Mouse (Mus musculus): ENCODE measurements around the gene Dnajc28.

DNA sequence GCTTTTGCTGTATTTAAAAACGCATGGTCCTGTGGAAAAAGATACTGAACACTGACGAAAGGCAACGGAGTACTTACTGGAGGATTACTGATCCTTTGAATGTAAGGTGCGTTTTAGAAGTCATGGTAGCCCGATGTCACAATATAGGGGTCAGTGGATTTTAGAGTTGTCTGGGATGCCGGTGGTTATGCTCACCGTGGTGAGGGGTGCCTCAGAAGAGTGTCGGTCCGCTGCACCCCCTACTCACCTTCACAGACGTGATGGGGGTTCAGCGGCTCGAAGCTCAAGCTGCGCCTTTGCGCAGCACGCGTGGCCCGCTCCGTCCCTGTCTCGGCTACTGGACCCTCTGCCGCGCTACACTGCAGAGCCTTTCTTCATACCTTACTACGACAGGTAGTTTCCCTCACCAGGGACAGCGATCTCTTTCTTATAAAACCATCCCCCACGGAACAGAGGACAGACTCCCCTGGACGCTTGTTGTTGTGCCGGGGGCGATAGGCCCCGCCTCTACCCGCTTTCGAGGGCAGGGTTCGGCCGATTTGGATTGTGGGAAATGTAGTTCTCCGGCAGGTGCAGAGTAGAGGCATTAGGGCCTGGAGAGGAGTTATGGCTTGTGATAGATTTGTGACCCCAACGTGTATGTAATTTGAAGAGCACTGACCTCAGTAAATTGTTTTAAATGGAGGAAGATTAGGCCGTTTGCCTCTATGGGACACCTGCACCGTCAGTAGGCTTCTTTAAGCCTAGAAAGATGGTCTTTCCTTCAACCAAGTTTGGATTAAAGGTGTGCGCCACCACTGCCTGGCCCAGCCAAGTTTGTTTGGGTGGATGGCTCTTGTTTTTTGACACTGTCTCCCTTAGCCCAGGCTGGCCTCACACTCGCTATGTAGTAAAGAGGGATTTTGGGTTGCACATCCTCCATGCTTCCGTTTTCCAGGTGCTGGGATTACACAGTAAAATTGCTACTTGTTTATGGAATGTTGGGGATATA lies at the start of gene Dnajc28:
- TF ChIP-seq POLR2A (IDR thresholded peaks at IDR 0.05; ENCODE audit: low read depth, low read length) (no peak; the same call in 1 of the 2 replicates), CTCF (IDR thresholded peaks at IDR 0.05; ENCODE audit: extremely low read depth, insufficient read depth, insufficient read length, insufficient replicate concordance) (no peak)

All from spleen, adult 2 months (tissue).